Mouse (Mus musculus): ENCODE measurements at regions not wholly inside any gene's neighbourhood (a gene's known extent, or its start where the extent isn't known, plus 50 kb on each side); places are given as distances from the start of the nearest gene placed in this dataset.

DNA sequence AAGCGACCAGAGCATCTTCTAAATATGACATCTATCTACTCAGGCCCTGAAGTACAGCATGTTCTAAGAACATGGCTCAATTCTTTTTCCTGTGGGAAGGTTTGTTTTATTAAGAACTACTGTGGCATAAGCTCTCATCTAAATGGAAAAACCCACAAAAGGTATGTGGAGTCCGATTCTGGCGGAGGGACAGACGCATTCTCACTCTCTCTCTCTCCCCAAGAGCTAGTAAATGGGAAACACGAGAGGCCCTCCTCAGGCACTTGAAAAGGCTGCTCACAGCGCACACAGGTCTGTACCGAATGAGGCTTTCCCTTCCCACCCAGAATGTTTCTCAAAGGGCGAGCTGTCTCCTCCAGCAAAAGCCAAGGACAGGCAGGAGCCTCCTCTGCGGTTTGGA is 112.1 kb upstream of the Klf14 start:
- H3K27ac ChIP-seq (ENCODE audit: insufficient read depth, low read depth, low read length), result no peak overlapping the region
- WGBS, result 89% methylated on average over 9 of the region's 9 CpGs
- peaks cover 2% of the 10 kb centered on the region; the same call in 1 of the 2 replicates for H3K4me1 ChIP-seq (ENCODE audit: control insufficient read depth, insufficient read depth, low read length)
- H3K4me3 ChIP-seq (ENCODE audit: insufficient read depth, low read depth, low read length), result no peak overlapping the region
- no peak for TF ChIP-seq CTCF (conservative IDR thresholded peaks at IDR 0.05; ENCODE audit: insufficient read depth, insufficient read length, low read depth, low read length)
- TF ChIP-seq POLR2A (IDR thresholded peaks at IDR 0.05; ENCODE audit: low read depth, low read length), result no peak
- no peaks in the 10 kb centered on the region for H3K27me3 ChIP-seq (replicated peaks; ENCODE audit: control insufficient read depth, insufficient read depth, low read length)
- H3K36me3 ChIP-seq (ENCODE audit: control insufficient read depth, insufficient read depth, low read length), result peaks cover 7% of the 10 kb centered on the region; the same call in 1 of the 2 replicates
- no peak for DNase-seq

DNA sequence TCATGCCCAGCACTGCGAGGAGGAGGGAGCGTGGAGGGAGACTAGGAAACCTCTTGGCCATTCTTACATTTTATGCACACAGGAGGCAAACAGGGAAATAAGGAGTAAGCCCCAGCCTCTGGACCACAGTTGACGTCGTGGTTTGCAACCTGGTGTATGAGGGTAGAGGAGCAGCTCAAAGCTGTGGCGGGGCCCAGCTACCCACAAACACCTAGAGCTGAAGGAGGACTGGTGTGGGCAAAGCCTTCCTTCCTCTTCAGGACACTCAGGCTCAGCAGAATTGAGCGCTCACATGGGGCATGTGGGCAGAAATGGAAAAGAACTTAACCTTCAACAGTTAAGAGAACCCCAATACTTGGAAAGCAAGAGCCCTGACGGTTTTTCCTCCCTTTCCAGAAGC is 113.2 kb upstream of the Klf14 start:
- Histone ChIP-seq H3K4me3 (ENCODE audit: insufficient read depth, low read depth, low read length) (no peak overlapping the region), H3K27me3 (replicated peaks; ENCODE audit: control insufficient read depth, insufficient read depth, low read length) (no peaks in the 10 kb centered on the region), H3K27ac (ENCODE audit: insufficient read depth, low read depth, low read length) (no peak overlapping the region), H3K4me1 (ENCODE audit: control insufficient read depth, insufficient read depth, low read length) (peaks cover 3% of the 10 kb centered on the region; the same call in 1 of the 2 replicates), H3K36me3 (ENCODE audit: control insufficient read depth, insufficient read depth, low read length) (peaks cover 5% of the 10 kb centered on the region; the same call in 1 of the 2 replicates)
- no peak for TF ChIP-seq POLR2A (IDR thresholded peaks at IDR 0.05; ENCODE audit: low read depth, low read length)
- TF ChIP-seq CTCF (conservative IDR thresholded peaks at IDR 0.05; ENCODE audit: insufficient read depth, insufficient read length, low read depth, low read length), result no peak
- no peak for DNase-seq
- WGBS, result 81% methylated on average over 7 of the region's 7 CpGs

DNA sequence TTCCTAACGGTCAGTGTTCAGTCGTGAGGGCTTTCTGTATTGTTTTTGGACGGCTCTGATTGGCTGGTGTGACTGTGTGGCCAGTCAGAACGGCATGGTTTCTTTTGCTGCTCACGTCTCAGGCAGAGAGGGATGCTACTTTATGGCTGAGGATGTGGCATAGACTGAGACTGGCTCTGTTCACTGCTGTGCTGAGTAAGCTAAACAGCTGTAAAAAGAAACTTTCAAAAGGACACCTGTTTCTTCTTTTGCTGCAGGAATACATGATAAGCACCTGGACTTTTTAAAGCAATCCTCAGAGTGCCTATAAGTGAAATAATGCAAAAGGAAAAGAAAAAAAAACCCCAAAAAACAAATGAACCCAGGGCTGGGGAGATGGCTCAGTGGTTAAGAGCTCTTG is 113.7 kb upstream of the Klf14 start:
- Histone ChIP-seq H3K4me3 (ENCODE audit: insufficient read depth, low read depth, low read length) (no peak overlapping the region), H3K4me1 (ENCODE audit: control insufficient read depth, insufficient read depth, low read length) (peaks cover 3% of the 10 kb centered on the region; the same call in 1 of the 2 replicates), H3K27ac (ENCODE audit: insufficient read depth, low read depth, low read length) (no peak overlapping the region), H3K36me3 (ENCODE audit: control insufficient read depth, insufficient read depth, low read length) (peaks cover 5% of the 10 kb centered on the region; the same call in 1 of the 2 replicates), H3K27me3 (replicated peaks; ENCODE audit: control insufficient read depth, insufficient read depth, low read length) (no peaks in the 10 kb centered on the region)
- TF ChIP-seq CTCF (conservative IDR thresholded peaks at IDR 0.05; ENCODE audit: insufficient read depth, insufficient read length, low read depth, low read length) (no peak), POLR2A (IDR thresholded peaks at IDR 0.05; ENCODE audit: low read depth, low read length) (no peak)
- DNase-seq, result no peak
- 39% methylated on average over 5 of the region's 5 CpGs for WGBS

DNA sequence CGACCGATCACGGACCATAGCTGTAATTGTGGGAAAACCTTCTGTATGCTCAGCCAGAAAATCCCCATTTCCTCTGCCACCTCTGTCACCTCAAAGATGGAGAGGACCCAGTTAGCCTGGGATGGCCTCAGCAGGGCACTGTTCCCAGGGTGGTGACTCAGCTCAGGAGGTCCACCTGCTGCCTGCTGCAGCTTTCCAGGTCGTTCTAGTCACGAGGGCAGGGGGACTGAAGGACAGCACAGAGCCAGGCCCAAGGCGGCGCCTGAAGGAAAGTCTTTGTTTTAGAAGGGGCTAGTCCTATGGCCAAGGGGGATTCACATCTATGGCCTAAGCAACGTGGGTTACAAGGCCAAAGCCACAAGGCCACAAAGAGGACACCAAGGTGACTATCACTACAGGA is 114.5 kb upstream of the Klf14 start:
- peaks cover 2% of the 10 kb centered on the region; the same call in 1 of the 2 replicates for H3K36me3 ChIP-seq (ENCODE audit: control insufficient read depth, insufficient read depth, low read length)
- 88% methylated on average over 8 of the region's 8 CpGs for WGBS
- TF ChIP-seq POLR2A (IDR thresholded peaks at IDR 0.05; ENCODE audit: low read depth, low read length), result no peak
- TF ChIP-seq CTCF (conservative IDR thresholded peaks at IDR 0.05; ENCODE audit: insufficient read depth, insufficient read length, low read depth, low read length), result no peak
- no peaks in the 10 kb centered on the region for H3K27me3 ChIP-seq (replicated peaks; ENCODE audit: control insufficient read depth, insufficient read depth, low read length)
- no peak for DNase-seq
- H3K4me3 ChIP-seq (ENCODE audit: insufficient read depth, low read depth, low read length), result no peak overlapping the region
- H3K27ac ChIP-seq (ENCODE audit: insufficient read depth, low read depth, low read length), result no peak overlapping the region
- peaks cover 3% of the 10 kb centered on the region; the same call in 1 of the 2 replicates for H3K4me1 ChIP-seq (ENCODE audit: control insufficient read depth, insufficient read depth, low read length)

DNA sequence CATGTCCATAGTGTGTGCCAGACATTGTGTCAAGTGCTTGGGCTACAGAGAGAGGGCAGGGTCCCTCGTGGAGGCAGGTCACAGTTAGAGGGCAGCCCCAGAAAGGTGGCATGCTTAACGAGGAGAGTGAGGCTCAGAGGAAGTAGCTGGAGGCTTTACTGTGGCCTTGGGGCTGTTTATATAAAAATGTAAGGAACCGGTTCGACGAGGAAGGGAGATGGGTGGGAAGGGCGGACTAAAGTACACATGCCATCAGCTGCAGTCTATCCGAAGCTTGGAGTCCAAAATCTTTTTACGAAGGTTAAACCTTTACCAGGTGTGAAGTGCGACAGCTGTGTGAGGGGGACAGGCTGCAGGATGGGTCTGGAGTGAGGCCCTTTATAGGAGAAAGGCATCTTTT is 115.5 kb upstream of the Klf14 start:
- WGBS, result 55% methylated on average over 9 of the region's 9 CpGs
- TF ChIP-seq POLR2A (IDR thresholded peaks at IDR 0.05; ENCODE audit: low read depth, low read length) (no peak), CTCF (conservative IDR thresholded peaks at IDR 0.05; ENCODE audit: insufficient read depth, insufficient read length, low read depth, low read length) (no peak)
- H3K36me3 ChIP-seq (ENCODE audit: control insufficient read depth, insufficient read depth, low read length), result 0 out of 2 replicates have a peak, but pooled peaks cover under 1% of the 10 kb centered on the region

DNA sequence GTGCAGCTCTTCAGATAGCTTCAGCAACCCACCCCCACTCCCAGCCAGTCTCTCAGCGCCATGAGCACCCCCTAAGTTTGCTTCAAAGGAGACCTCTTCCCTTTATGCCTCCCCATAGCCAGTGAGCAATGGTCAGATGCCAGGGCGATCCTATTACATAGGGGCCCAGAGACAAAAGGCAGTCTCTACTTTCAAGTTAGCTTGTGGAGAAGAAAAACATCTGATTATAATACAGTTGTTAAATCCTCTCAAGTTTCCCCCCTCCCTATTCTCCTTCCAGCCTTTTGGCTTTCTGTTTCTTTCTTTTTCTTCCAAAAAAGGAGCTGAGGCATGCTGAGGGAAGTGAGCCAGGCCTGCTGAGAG is 116.3 kb upstream of the Klf14 start:
- WGBS, result 62% methylated on average over 2 of the region's 2 CpGs
- Histone ChIP-seq H3K4me1 (ENCODE audit: control insufficient read depth, insufficient read depth, low read length) (peaks cover 3% of the 10 kb centered on the region; the same call in 1 of the 2 replicates), H3K27ac (ENCODE audit: insufficient read depth, low read depth, low read length) (no peak overlapping the region), H3K36me3 (ENCODE audit: control insufficient read depth, insufficient read depth, low read length) (no peaks in the 10 kb centered on the region), H3K4me3 (ENCODE audit: insufficient read depth, low read depth, low read length) (no peak overlapping the region), H3K27me3 (replicated peaks; ENCODE audit: control insufficient read depth, insufficient read depth, low read length) (no peaks in the 10 kb centered on the region)
- TF ChIP-seq POLR2A (IDR thresholded peaks at IDR 0.05; ENCODE audit: low read depth, low read length), result no peak
- TF ChIP-seq CTCF (conservative IDR thresholded peaks at IDR 0.05; ENCODE audit: insufficient read depth, insufficient read length, low read depth, low read length), result no peak
- DNase-seq, result no peak

More for the DNA sequence above, 115.5 kb upstream of the Klf14 start:
- peaks cover 3% of the 10 kb centered on the region; the same call in 1 of the 2 replicates for H3K4me1 ChIP-seq (ENCODE audit: control insufficient read depth, insufficient read depth, low read length)
- H3K4me3 ChIP-seq (ENCODE audit: insufficient read depth, low read depth, low read length), result no peak overlapping the region
- H3K27me3 ChIP-seq (replicated peaks; ENCODE audit: control insufficient read depth, insufficient read depth, low read length), result no peaks in the 10 kb centered on the region
- no peak for DNase-seq
- no peak overlapping the region for H3K27ac ChIP-seq (ENCODE audit: insufficient read depth, low read depth, low read length)

DNA sequence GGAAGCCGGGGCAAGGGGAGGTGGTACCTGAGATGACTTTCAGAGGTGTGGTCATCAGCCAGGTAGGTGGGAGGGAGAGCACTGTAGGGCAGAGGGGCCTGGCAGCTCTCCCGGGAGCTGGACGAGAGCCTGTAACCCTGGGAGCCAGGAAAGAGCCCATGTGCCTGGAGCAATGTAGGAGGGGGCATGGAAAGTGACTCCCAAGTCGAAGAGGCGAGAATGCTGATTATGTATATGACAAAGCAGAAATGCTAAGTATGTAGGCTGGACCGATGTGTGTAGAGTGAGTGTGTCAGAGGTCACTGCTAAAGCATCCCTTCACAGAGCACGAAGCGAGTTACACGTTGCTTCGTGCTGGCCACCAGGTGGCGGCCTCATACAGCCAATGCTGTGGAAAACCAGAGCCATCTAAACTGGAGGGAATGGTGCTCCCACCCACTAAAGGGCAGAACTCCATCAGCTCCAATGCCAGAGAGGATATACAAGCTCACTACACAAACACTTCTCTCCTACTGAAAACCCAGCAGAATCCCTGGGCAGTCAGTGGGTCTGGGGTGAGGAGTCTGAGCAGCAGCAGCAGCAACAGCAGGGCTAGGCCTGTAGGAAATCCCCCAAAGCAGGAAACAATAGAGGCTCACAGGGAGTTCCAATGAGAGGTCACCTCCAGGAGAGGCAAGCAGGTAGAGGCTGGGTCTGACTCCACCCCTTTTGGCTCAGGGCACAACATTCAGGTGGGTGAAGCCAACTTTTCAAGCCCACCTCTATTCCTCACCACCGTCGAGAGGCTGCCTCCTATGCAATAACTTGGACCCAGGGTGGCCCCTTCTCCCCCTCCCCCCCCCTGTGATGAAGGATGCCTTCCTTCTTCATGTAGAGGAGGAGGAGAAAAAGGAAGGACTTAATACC is 116.9 kb upstream of the Klf14 start:
- 23% methylated on average over 13 of the region's 13 CpGs for WGBS
- no peaks in the 10 kb centered on the region for H3K27me3 ChIP-seq (replicated peaks; ENCODE audit: control insufficient read depth, insufficient read depth, low read length)
- H3K4me3 ChIP-seq (ENCODE audit: insufficient read depth, low read depth, low read length), result no peak overlapping the region
- peaks cover 3% of the 10 kb centered on the region; the same call in 1 of the 2 replicates for H3K4me1 ChIP-seq (ENCODE audit: control insufficient read depth, insufficient read depth, low read length)
- no peaks in the 10 kb centered on the region for H3K36me3 ChIP-seq (ENCODE audit: control insufficient read depth, insufficient read depth, low read length)
- no peak for TF ChIP-seq POLR2A (IDR thresholded peaks at IDR 0.05; ENCODE audit: low read depth, low read length)
- peak; percentile 97 for TF ChIP-seq CTCF (conservative IDR thresholded peaks at IDR 0.05; ENCODE audit: insufficient read depth, insufficient read length, low read depth, low read length)
- DNase-seq, result peak; percentile 80
- no peak overlapping the region for H3K27ac ChIP-seq (ENCODE audit: insufficient read depth, low read depth, low read length)

Measured in kidney, adult 2 months (tissue).